Mouse (Mus musculus): ENCODE data around the gene Tmem8b. TPM values are rescaled to one million over a fixed set of nuclear protein-coding genes. Genes with fewer than 3 reads are reported as not detected.

Tmem8b gene
- polyA plus RNA-seq, 1 experiment from 2014 or later, result 2.0 TPM

GRCm38 (mm10) chr4:43727718-43728575, 59.2 kb downstream of the Tmem8b start:
- DNase-seq (ENCODE audit: low spot score) (no peak), ATAC-seq (replicated peaks; ENCODE audit: low FRiP score, low read depth) (no peak; the same call in 1 of the 2 replicates)
- H3K9me3 ChIP-seq (replicated peaks; ENCODE audit: low read length), result no peaks in the 10 kb centered on the region
- H3K27me3 ChIP-seq (ENCODE audit: insufficient read depth, low read length), result no peaks in the 10 kb centered on the region
- H3K36me3 ChIP-seq (ENCODE audit: insufficient read depth, low read length), result no peaks in the 10 kb centered on the region
- H3K27ac ChIP-seq, result peak overlapping the region; percentile 95
- H3K9ac ChIP-seq (ENCODE audit: low read depth, low read length), result no peak overlapping the region
- 68% methylated on average over 7 of the region's 7 CpGs for WGBS
- no peak for TF ChIP-seq CTCF (IDR thresholded peaks at IDR 0.05; ENCODE audit: low read depth)
- peaks cover 32% of the 10 kb centered on the region for H3K4me1 ChIP-seq (replicated peaks; ENCODE audit: insufficient read depth, low read length)
- H3K4me3 ChIP-seq (replicated peaks; ENCODE audit: low read depth, low read length), result no peak overlapping the region
- no peak overlapping the region for H3K4me2 ChIP-seq (ENCODE audit: low read length)

DNA sequence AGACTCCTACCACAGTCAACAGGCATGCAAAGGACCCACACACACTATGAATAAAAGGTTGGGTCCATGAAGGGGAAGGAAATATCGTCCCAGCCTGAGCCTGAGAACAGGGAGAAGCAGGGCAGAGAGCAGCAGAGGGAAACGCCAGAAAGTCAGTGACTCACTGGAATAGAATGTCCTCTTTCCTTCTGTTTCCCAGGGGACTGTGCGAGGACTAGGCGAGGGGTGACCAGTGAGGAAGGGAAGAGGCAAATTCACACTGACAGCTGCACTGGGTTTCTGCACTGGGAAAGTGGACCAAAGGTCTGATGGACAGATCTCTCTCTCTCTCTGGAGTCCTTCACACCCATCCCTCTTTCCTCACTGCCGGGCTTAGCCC, 59.8 kb downstream of the Tmem8b start:
- DNase-seq (ENCODE audit: low spot score) (peak; percentile 93), ATAC-seq (replicated peaks; ENCODE audit: low FRiP score, low read depth) (peak; percentile 78)
- H3K9ac ChIP-seq (ENCODE audit: low read depth, low read length), result no peak overlapping the region
- peak overlapping the region; percentile 95 for H3K27ac ChIP-seq
- peak overlapping the region; percentile 4; the same call in 1 of the 2 replicates for H3K4me2 ChIP-seq (ENCODE audit: low read length)
- no peaks in the 10 kb centered on the region for H3K9me3 ChIP-seq (replicated peaks; ENCODE audit: low read length)
- no peaks in the 10 kb centered on the region for H3K27me3 ChIP-seq (ENCODE audit: insufficient read depth, low read length)
- H3K4me3 ChIP-seq (replicated peaks; ENCODE audit: low read depth, low read length), result no peak overlapping the region
- H3K36me3 ChIP-seq (ENCODE audit: insufficient read depth, low read length), result no peaks in the 10 kb centered on the region
- peaks cover 32% of the 10 kb centered on the region for H3K4me1 ChIP-seq (replicated peaks; ENCODE audit: insufficient read depth, low read length)
- WGBS, result 18% methylated on average over 4 of the region's 5 CpGs
- no peak for TF ChIP-seq CTCF (IDR thresholded peaks at IDR 0.05; ENCODE audit: low read depth)

DNA sequence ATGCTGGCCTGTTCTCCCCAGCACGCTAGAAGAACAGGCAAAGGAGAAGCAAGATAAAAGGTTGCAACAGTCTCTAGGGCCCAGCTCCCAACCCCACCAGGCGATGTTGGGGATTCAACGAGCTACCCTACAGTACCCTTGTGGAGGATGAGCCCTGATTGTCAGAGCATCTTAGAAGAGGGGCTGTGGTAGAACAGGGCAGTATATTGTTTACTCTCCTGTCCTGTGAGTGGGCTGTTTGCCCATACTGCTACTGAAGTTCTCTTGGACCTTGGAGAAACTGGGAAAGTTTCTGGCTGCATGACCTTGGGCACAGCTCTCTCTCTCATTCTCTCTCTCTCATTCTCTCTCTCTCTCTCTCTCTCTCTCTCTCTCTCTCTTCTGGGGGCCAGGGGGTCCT, 60.4 kb downstream of the Tmem8b start:
- Histone ChIP-seq H3K36me3 (ENCODE audit: insufficient read depth, low read length) (no peaks in the 10 kb centered on the region), H3K4me2 (ENCODE audit: low read length) (peak overlapping the region; percentile 4; the same call in 1 of the 2 replicates), H3K4me3 (replicated peaks; ENCODE audit: low read depth, low read length) (no peak overlapping the region), H3K9me3 (replicated peaks; ENCODE audit: low read length) (no peaks in the 10 kb centered on the region), H3K4me1 (replicated peaks; ENCODE audit: insufficient read depth, low read length) (peaks cover 32% of the 10 kb centered on the region), H3K27ac (peak overlapping the region; percentile 95), H3K27me3 (ENCODE audit: insufficient read depth, low read length) (no peaks in the 10 kb centered on the region), H3K9ac (ENCODE audit: low read depth, low read length) (no peak overlapping the region)
- whole genome bisulfite sequencing, result 33% methylated on average over 3 of the region's 3 CpGs
- peak; percentile 40 for DNase-seq (ENCODE audit: low spot score)
- ATAC-seq (replicated peaks; ENCODE audit: low FRiP score, low read depth), result no peak
- TF ChIP-seq CTCF (IDR thresholded peaks at IDR 0.05; ENCODE audit: low read depth), result no peak

GRCm38 (mm10) chr4:43729794-43730550, 61.2 kb downstream of the Tmem8b start, which contains the start of gene Spaar:
Gene Spaar, plus strand, starts transcription at chr4:43730034.
- 55% methylated on average over 14 of the region's 14 CpGs for WGBS
- H3K27ac ChIP-seq, result peak within 1 kb of the TSS; percentile 95
- peak; percentile 55 for DNase-seq (ENCODE audit: low spot score)

DNA sequence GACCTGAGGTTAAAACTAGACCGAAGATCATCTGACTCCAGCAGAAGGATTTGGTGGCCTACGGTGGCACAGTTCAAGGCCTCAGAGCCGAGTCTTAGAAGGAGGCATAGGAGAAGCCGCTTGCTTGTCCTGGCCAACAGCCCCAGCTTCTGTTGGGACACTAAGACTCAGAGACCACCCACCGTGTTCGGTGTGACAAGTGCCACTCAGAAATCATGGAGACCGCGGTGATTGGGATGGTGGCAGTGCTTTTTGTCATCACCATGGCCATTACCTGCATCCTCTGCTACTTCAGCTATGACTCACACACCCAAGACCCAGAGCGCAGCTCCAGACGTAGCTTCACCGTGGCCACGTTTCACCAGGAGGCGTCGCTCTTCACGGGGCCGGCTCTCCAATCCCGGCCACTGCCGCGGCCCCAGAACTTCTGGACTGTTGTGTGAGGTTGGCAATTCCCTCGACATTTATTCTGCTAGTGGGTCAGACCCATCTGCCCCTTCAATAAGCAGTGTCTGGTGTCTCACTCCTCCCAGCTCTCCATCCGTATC, 62.1 kb downstream of the Tmem8b start:
- Histone ChIP-seq H3K9me3 (replicated peaks; ENCODE audit: low read length) (no peaks in the 10 kb centered on the region), H3K4me2 (ENCODE audit: low read length) (no peak overlapping the region), H3K27ac (peak overlapping the region; percentile 95), H3K36me3 (ENCODE audit: insufficient read depth, low read length) (no peaks in the 10 kb centered on the region), H3K4me3 (replicated peaks; ENCODE audit: low read depth, low read length) (no peak overlapping the region), H3K9ac (ENCODE audit: low read depth, low read length) (no peak overlapping the region), H3K27me3 (ENCODE audit: insufficient read depth, low read length) (no peaks in the 10 kb centered on the region), H3K4me1 (replicated peaks; ENCODE audit: insufficient read depth, low read length) (peaks cover 32% of the 10 kb centered on the region)
- peak; percentile 21; the same call in 1 of the 2 replicates for TF ChIP-seq CTCF (IDR thresholded peaks at IDR 0.05; ENCODE audit: low read depth)
- 62% methylated on average over 21 of the region's 21 CpGs for WGBS
- DNase-seq (ENCODE audit: low spot score), result no peak
- no peak for ATAC-seq (replicated peaks; ENCODE audit: low FRiP score, low read depth)

More at GRCm38 (mm10) chr4:43729794-43730550, 61.2 kb downstream of the Tmem8b start, which contains the start of gene Spaar:
- Histone ChIP-seq H3K9me3 (replicated peaks; ENCODE audit: low read length) (no peaks in the 10 kb centered on the region), H3K36me3 (ENCODE audit: insufficient read depth, low read length) (no peaks in the 10 kb centered on the region), H3K4me1 (replicated peaks; ENCODE audit: insufficient read depth, low read length) (peaks cover 32% of the 10 kb centered on the region), H3K4me3 (replicated peaks; ENCODE audit: low read depth, low read length) (no peak within 1 kb of the TSS), H3K27me3 (ENCODE audit: insufficient read depth, low read length) (no peaks in the 10 kb centered on the region), H3K9ac (ENCODE audit: low read depth, low read length) (no peak within 1 kb of the TSS), H3K4me2 (ENCODE audit: low read length) (peak within 1 kb of the TSS; percentile 4; the same call in 1 of the 2 replicates)
- no peak for TF ChIP-seq CTCF (IDR thresholded peaks at IDR 0.05; ENCODE audit: low read depth)
- no peak for ATAC-seq (replicated peaks; ENCODE audit: low FRiP score, low read depth)

DNA sequence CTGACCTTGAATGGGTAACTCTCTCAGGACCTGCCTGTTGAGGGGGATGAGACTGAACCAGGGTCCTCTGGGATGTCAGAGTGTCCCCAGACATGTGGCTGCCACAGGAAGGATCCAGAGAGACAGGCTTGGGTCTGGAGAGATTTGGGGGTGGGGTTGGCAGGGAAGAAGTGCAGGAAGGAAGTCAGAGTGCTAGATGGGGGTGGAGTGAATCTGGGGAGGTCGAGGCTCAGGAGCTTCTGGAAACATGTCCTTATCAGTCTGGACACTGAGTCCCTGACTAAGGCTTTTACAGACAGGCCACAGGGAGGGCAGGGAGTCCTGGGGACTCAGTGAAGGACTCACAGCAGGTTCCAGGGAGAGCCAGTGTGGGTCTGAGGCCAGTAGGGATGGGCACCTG, 63.4 kb downstream of the Tmem8b start:
- ATAC-seq (replicated peaks; ENCODE audit: low FRiP score, low read depth) (no peak), DNase-seq (ENCODE audit: low spot score) (no peak)
- H3K4me3 ChIP-seq (replicated peaks; ENCODE audit: low read depth, low read length), result no peak overlapping the region
- H3K4me1 ChIP-seq (replicated peaks; ENCODE audit: insufficient read depth, low read length), result peaks cover 29% of the 10 kb centered on the region
- WGBS, result 9% methylated on average over 1 of the region's 1 CpGs
- H3K36me3 ChIP-seq (ENCODE audit: insufficient read depth, low read length), result no peaks in the 10 kb centered on the region
- H3K27ac ChIP-seq, result no peak overlapping the region
- no peak overlapping the region for H3K9ac ChIP-seq (ENCODE audit: low read depth, low read length)
- H3K27me3 ChIP-seq (ENCODE audit: insufficient read depth, low read length), result no peaks in the 10 kb centered on the region
- no peak for TF ChIP-seq CTCF (IDR thresholded peaks at IDR 0.05; ENCODE audit: low read depth)
- no peak overlapping the region for H3K4me2 ChIP-seq (ENCODE audit: low read length)
- no peaks in the 10 kb centered on the region for H3K9me3 ChIP-seq (replicated peaks; ENCODE audit: low read length)

Data from kidney, postnatal 0 days (tissue).